ENCODE assay signal across 23 mouse cellular contexts in the genomic region with DNA sequence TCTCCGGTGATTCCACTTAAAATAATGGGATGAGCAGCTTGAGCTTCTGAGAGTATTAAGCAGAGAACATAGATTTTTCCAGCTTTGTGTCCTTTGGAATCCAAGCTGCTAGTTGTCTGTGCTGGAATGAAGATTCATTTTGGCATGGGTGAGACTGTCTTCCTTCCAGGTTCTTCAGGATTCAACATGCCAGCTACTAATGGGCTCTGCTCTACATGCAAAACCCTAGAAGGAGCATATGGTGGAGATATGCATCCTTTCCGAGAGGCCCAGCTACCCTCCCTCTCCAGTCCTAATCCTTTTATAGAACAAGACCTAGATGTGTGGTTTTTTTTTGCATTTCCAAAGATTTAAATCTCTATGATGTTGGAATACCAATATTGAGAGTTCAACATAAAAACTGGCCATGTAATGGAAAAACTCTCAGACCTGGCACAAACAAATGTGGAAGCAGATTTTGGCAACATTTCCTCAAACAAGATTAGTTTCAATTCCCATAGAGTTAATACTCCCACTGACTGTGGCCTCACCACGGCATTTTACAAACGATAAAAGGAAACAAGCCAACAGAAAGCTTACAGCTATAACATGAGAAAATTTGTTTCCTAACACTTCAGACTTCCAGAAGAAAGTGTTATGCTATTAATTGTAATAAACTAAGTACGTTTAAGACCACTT.
DNase-seq lines count a peak whose midpoint lies in the region; ATAC-seq and TF ChIP-seq lines count a peak whose summit lies in the region.
"Had no signal": no experiment of that assay in that cellular context is flagged by ENCODE, and none has a peak within 500 bp of the region (broad histone marks: within the 10 kb centered on the region; RNA-seq: fewer than 3 reads in every experiment).

No protein-coding gene starts in this region.

- no peak overlapping the region for H3K4me2 ChIP-seq in embryonic facial prominence, embryonic 14.5 days (ENCODE audit: low read depth, low read length)
- H3K4me2 ChIP-seq: embryonic facial prominence, embryonic 12.5 days; heart, embryonic 15.5 days; liver, embryonic 13.5 days; lung, embryonic 15.5 days; midbrain, embryonic 13.5 days; neural tube, embryonic 15.5 days had no signal

- no peaks in the 10 kb centered on the region; the same call in 1 of the 2 replicates for H3K4me1 ChIP-seq in embryonic facial prominence, embryonic 14.5 days (ENCODE audit: control insufficient read depth, insufficient read depth, low read length)
- 0 out of 2 replicates have a peak, but pooled peaks cover under 1% of the 10 kb centered on the region for H3K4me1 ChIP-seq in embryonic facial prominence, embryonic 10.5 days
- no peaks in the 10 kb centered on the region for H3K4me1 ChIP-seq in liver, adult 2 months (ENCODE audit: control insufficient read depth, insufficient read depth, low read length)
- H3K4me1 ChIP-seq: embryonic facial prominence, embryonic 12.5 days; heart, embryonic 15.5 days; hindbrain, embryonic 10.5 days; liver, embryonic 13.5 days; lung, embryonic 15.5 days; midbrain, embryonic 13.5 days; neural tube, embryonic 15.5 days had no signal

- no peak overlapping the region for H3K4me3 ChIP-seq in embryonic facial prominence, embryonic 14.5 days (ENCODE audit: low read depth, low read length)
- H3K4me3 ChIP-seq in embryonic facial prominence, embryonic 10.5 days, result no peak overlapping the region
- H3K4me3 ChIP-seq in liver, adult 2 months (ENCODE audit: insufficient read depth, low read depth, low read length), result no peak overlapping the region
- H3K4me3 ChIP-seq: embryonic facial prominence, embryonic 12.5 days; gastrocnemius, adult 2 months; heart, embryonic 15.5 days; hindbrain, embryonic 10.5 days; liver, embryonic 13.5 days; lung, embryonic 15.5 days; midbrain, embryonic 13.5 days; myocyte; neural tube, embryonic 15.5 days had no signal

- H3K27me3 ChIP-seq in embryonic facial prominence, embryonic 14.5 days (replicated peaks; ENCODE audit: control insufficient read depth, insufficient read depth, low read length), result no peaks in the 10 kb centered on the region
- no peaks in the 10 kb centered on the region for H3K27me3 ChIP-seq in embryonic facial prominence, embryonic 10.5 days (replicated peaks; ENCODE audit: low read depth, poor library complexity, severe bottlenecking)
- H3K27me3 ChIP-seq in liver, adult 2 months (ENCODE audit: control insufficient read depth, insufficient read depth, low read length), result no peaks in the 10 kb centered on the region
- H3K27me3 ChIP-seq: embryonic facial prominence, embryonic 12.5 days; heart, embryonic 15.5 days; liver, embryonic 13.5 days; lung, embryonic 15.5 days; midbrain, embryonic 13.5 days; neural tube, embryonic 15.5 days had no signal

- no peaks in the 10 kb centered on the region for H3K9me3 ChIP-seq in embryonic facial prominence, embryonic 14.5 days (ENCODE audit: control insufficient read depth, low read length)
- H3K9me3 ChIP-seq in embryonic facial prominence, embryonic 10.5 days, result no peaks in the 10 kb centered on the region
- H3K9me3 ChIP-seq: embryonic facial prominence, embryonic 12.5 days; heart, embryonic 15.5 days; hindbrain, embryonic 10.5 days; liver, embryonic 13.5 days; lung, embryonic 15.5 days; midbrain, embryonic 13.5 days; neural tube, embryonic 15.5 days had no signal

- H3K27ac ChIP-seq in embryonic facial prominence, embryonic 14.5 days (replicated peaks; ENCODE audit: low read depth, low read length), result no peak overlapping the region
- H3K27ac ChIP-seq in embryonic facial prominence, embryonic 10.5 days (replicated peaks), result no peak overlapping the region
- no peak overlapping the region for H3K27ac ChIP-seq in liver, adult 2 months (replicated peaks; ENCODE audit: insufficient read depth, low read depth, low read length)
- H3K27ac ChIP-seq: embryonic facial prominence, embryonic 12.5 days; gastrocnemius, adult 2 months; heart, embryonic 15.5 days; hindbrain, embryonic 10.5 days; liver, embryonic 13.5 days; lung, embryonic 15.5 days; macrophage; midbrain, embryonic 13.5 days; neural tube, embryonic 15.5 days had no signal

- no peak for ATAC-seq in embryonic facial prominence, embryonic 14.5 days (ENCODE audit: low read depth)
- ATAC-seq: activated CD4-positive, CD25-positive, alpha-beta regulatory T cell, adult 4 months; midbrain, embryonic 13.5 days had no signal

- peak; percentile 20 for DNase-seq in embryonic facial prominence, embryonic 14.5 days (ENCODE audit: low spot score)
- DNase-seq in embryonic facial prominence, embryonic 10.5 days (ENCODE audit: low spot score), result no peak
- DNase-seq in liver, adult 2 months (ENCODE audit: extremely low read depth, low read depth, low spot score), result peak; percentile 3
- DNase-seq in liver, result no peak
- DNase-seq in cerebellum, postnatal 36 days, result peak; percentile 4 to 29
- no peak for DNase-seq in MN1 (ENCODE audit: low spot score)
- no peak for DNase-seq in kidney, adult 18-20 months
- DNase-seq in heart, postnatal 14 days, result no peak
- DNase-seq: adrenal gland, postnatal 25 days; gastrocnemius, adult 2 months; heart, adult 11 months; kidney, postnatal 4 days; liver, embryonic 13.5 days; thymus, postnatal 36 days had no signal

- TF ChIP-seq POLR2A in liver, adult 2 months (IDR thresholded peaks at IDR 0.05; ENCODE audit: extremely low read depth, insufficient read depth, low read length), result no peak

- no peaks in the 10 kb centered on the region for H3K36me3 ChIP-seq in embryonic facial prominence, embryonic 14.5 days (ENCODE audit: control insufficient read depth, insufficient read depth, low read length)
- no peaks in the 10 kb centered on the region for H3K36me3 ChIP-seq in embryonic facial prominence, embryonic 10.5 days (replicated peaks)
- H3K36me3 ChIP-seq in liver, adult 2 months (ENCODE audit: control insufficient read depth, insufficient read depth, low read length), result no peaks in the 10 kb centered on the region
- H3K36me3 ChIP-seq: embryonic facial prominence, embryonic 12.5 days; heart, embryonic 15.5 days; hindbrain, embryonic 10.5 days; liver, embryonic 13.5 days; lung, embryonic 15.5 days; midbrain, embryonic 13.5 days; neural tube, embryonic 15.5 days had no signal

- no peak overlapping the region for H3K9ac ChIP-seq in embryonic facial prominence, embryonic 14.5 days (ENCODE audit: low read depth, low read length)
- H3K9ac ChIP-seq in liver, adult 2 months (ENCODE audit: low read depth, low read length), result no peak overlapping the region
- H3K9ac ChIP-seq: embryonic facial prominence, embryonic 12.5 days; heart, embryonic 15.5 days; liver, embryonic 13.5 days; lung, embryonic 15.5 days; midbrain, embryonic 13.5 days; neural tube, embryonic 15.5 days had no signal

- TF ChIP-seq CTCF in liver, adult 2 months (IDR thresholded peaks at IDR 0.05; ENCODE audit: low read depth, low read length), result no peak

- intact Hi-C loops in heart, postnatal 14 days (cut with DNase I), result no loop called here

- 64% methylated on average over 5 of the region's 5 CpGs for WGBS in embryonic facial prominence, embryonic 14.5 days
- whole genome bisulfite sequencing in embryonic facial prominence, embryonic 10.5 days, result 86% methylated on average over 5 of the region's 5 CpGs
- WGBS in liver, adult 2 months, result 69% methylated on average over 5 of the region's 5 CpGs

- H3K79me2 ChIP-seq in liver, adult 2 months (ENCODE audit: control insufficient read depth, insufficient read depth, low read length), result no peaks in the 10 kb centered on the region

Comparison
In these comparisons a context has a peak if more than half of its experiments do, and no peak if none do; other contexts are left out.
1. DNase-seq: peak in embryonic facial prominence, embryonic 14.5 days (single experiment), liver, adult 2 months (single experiment) and cerebellum, postnatal 36 days (2 of 2); none in embryonic facial prominence, embryonic 10.5 days (single experiment), liver (single experiment), MN1 (single experiment), kidney, adult 18-20 months (single experiment) and heart, postnatal 14 days (0 of 2).